20 mouse cellular contexts compared by ENCODE assay signal in genomic region chr3:83259421-83259820, GRCm38 (mm10).
"Had no signal": no experiment of that assay in that cellular context is flagged by ENCODE, and none has a peak within 500 bp of the region (broad histone marks: within the 10 kb centered on the region; RNA-seq: fewer than 3 reads in every experiment).

No protein-coding gene starts in this region.

- H3K9me3 ChIP-seq: lung, embryonic 15.5 days; midbrain, embryonic 13.5 days; neural tube, embryonic 13.5 days; neural tube, embryonic 15.5 days; stomach, embryonic 15.5 days had no signal

- H3K4me1 ChIP-seq: lung, embryonic 15.5 days; megakaryocyte, embryonic 14.5 days; midbrain, embryonic 13.5 days; neural tube, embryonic 13.5 days; neural tube, embryonic 15.5 days; stomach, embryonic 15.5 days had no signal

- H3K4me2 ChIP-seq: lung, embryonic 15.5 days; midbrain, embryonic 11.5 days; midbrain, embryonic 13.5 days; neural tube, embryonic 13.5 days; neural tube, embryonic 15.5 days; stomach, embryonic 15.5 days had no signal

- H3K27ac ChIP-seq: lung, embryonic 15.5 days; macrophage; midbrain, embryonic 13.5 days; neural tube, embryonic 13.5 days; neural tube, embryonic 15.5 days; stomach, embryonic 15.5 days; stomach, postnatal 0 days had no signal

- H3K36me3 ChIP-seq: lung, embryonic 15.5 days; midbrain, embryonic 13.5 days; neural tube, embryonic 13.5 days; neural tube, embryonic 15.5 days; stomach, embryonic 15.5 days had no signal

- H3K4me3 ChIP-seq: lung, embryonic 15.5 days; megakaryocyte, embryonic 14.5 days; midbrain, embryonic 13.5 days; myocyte; neural tube, embryonic 13.5 days; neural tube, embryonic 15.5 days; stomach, embryonic 15.5 days had no signal

- H3K27me3 ChIP-seq: lung, embryonic 15.5 days; megakaryocyte, embryonic 14.5 days; midbrain, embryonic 13.5 days; neural tube, embryonic 13.5 days; neural tube, embryonic 15.5 days; stomach, embryonic 15.5 days had no signal

- DNase-seq: liver, postnatal 0 days; lung, adult 2 months; lung, postnatal 14 days; lung, postnatal 36 days; right cerebral cortex, postnatal 14 days; thymus, adult 2 months; thymus, postnatal 25 days; thymus, postnatal 4 days had no signal

- ATAC-seq: liver, postnatal 0 days; lung, postnatal 0 days; midbrain, embryonic 13.5 days; midbrain, embryonic 16.5 days had no signal

- H3K9ac ChIP-seq: liver, postnatal 0 days; lung, embryonic 15.5 days; midbrain, embryonic 13.5 days; neural tube, embryonic 13.5 days; neural tube, embryonic 15.5 days; stomach, embryonic 15.5 days had no signal
